Mouse (Mus musculus) limb, embryonic 15.5 days (tissue): ENCODE measurements at regions not wholly inside any gene's neighbourhood (a gene's known extent, or its start where the extent isn't known, plus 50 kb on each side); places are given as distances from the start of the nearest gene placed in this dataset.

Experiments
- ATAC-seq: fragments of 200-750 bp; cut with Nextera tagmentation; 2 replicates; pipeline ENCODE4 v1.8.0; 2017; ENCODE audit warnings: low read depth, moderate TSS enrichment; ENCODE audit not compliant: insufficient number of reproducible peaks, low FRiP score, low TSS enrichment
- H3K27ac ChIP-seq: fragments of 300-500 bp; sonication (generic); 2 replicates; pipeline ENCODE4 v1.5.1; 2015; ENCODE audit warnings: moderate library complexity, mild to moderate bottlenecking, inconsistent platforms
- H3K27me3 ChIP-seq: fragments of 300-500 bp; sonication (generic); 2 replicates; pipeline ENCODE4 v1.6.1; 2015; ENCODE audit warnings: inconsistent platforms
- H3K36me3 ChIP-seq: fragments of 300-500 bp; sonication (generic); 2 replicates; pipeline ENCODE4 v1.6.1; 2015; ENCODE audit warnings: inconsistent platforms
- H3K4me1 ChIP-seq: fragments of 300-500 bp; sonication (generic); 2 replicates; pipeline ENCODE4 v1.6.1; 2015; ENCODE audit warnings: inconsistent platforms
- H3K4me2 ChIP-seq: fragments of 300-500 bp; sonication (generic); 2 replicates; pipeline ENCODE4 v1.6.1; 2015; ENCODE audit warnings: mild to moderate bottlenecking, inconsistent platforms
- H3K4me3 ChIP-seq: fragments of 300-500 bp; sonication (generic); 2 replicates; pipeline ENCODE4 v1.5.1; 2015; ENCODE audit warnings: mild to moderate bottlenecking, inconsistent platforms
- H3K9ac ChIP-seq: fragments of 300-500 bp; sonication (generic); 2 replicates; pipeline ENCODE4 v1.6.1; 2015; ENCODE audit warnings: inconsistent platforms
- H3K9me3 ChIP-seq: fragments of 300-500 bp; sonication (generic); 2 replicates; pipeline ENCODE4 v1.6.1; 2016; ENCODE audit warnings: inconsistent platforms
- WGBS: fragments of 180-500 bp; shearing (Covaris S2); methylation state at CpG from one replicate; pipeline ENCODE4 v1.1.7; 2015; 5-methylcytosine and 5-hydroxymethylcytosine counted together

DNA sequence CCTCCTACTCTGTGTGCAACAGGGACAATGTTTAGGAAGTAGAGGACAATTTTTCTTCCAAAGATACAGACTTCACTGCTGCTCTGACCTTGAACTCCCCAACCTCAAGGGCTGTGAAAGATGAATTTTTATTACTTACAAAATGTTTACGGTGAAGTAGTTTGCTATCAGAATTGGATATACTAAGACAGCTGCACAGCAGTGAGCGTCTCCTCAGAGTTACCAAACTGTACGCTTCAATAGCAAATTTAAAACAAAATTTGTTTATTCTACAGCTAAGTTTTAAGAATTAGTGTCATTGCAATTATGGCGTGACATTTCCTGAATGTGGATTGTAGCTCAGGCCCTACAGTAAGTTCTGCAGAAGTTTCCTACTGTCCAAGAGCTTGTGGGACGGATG lies 270.3 kb upstream of the Nr4a3 start:
- Histone ChIP-seq H3K9ac (no peak overlapping the region), H3K27ac (no peak overlapping the region), H3K4me3 (no peak overlapping the region), H3K4me1 (no peaks in the 10 kb centered on the region), H3K27me3 (no peaks in the 10 kb centered on the region), H3K4me2 (no peak overlapping the region), H3K9me3 (no peaks in the 10 kb centered on the region), H3K36me3 (no peaks in the 10 kb centered on the region)
- 87% methylated on average over 5 of the region's 5 CpGs for WGBS
- no peak for ATAC-seq

- H3K27ac ChIP-seq = no peak overlapping the region
- no peaks in the 10 kb centered on the region for H3K27me3 ChIP-seq
- no peak overlapping the region for H3K4me2 ChIP-seq
- no peaks in the 10 kb centered on the region for H3K9me3 ChIP-seq
- H3K9ac ChIP-seq = no peak overlapping the region
- no peak overlapping the region for H3K4me3 ChIP-seq
- ATAC-seq = no peak
- no peaks in the 10 kb centered on the region for H3K4me1 ChIP-seq
- no peaks in the 10 kb centered on the region for H3K36me3 ChIP-seq
- WGBS = 85% methylated on average over 4 of the region's 4 CpGs
These were observed 263.9 kb upstream of the Nr4a3 start for GRCm38 (mm10) chr4:47781039-47781438.

GRCm38 (mm10) chr4:47796977-47797376 lies 248.0 kb upstream of the Nr4a3 start:
- Histone ChIP-seq H3K4me1 (no peaks in the 10 kb centered on the region), H3K4me2 (no peak overlapping the region), H3K27ac (no peak overlapping the region), H3K4me3 (no peak overlapping the region), H3K9ac (no peak overlapping the region), H3K36me3 (no peaks in the 10 kb centered on the region), H3K9me3 (no peaks in the 10 kb centered on the region), H3K27me3 (no peaks in the 10 kb centered on the region)
- 69% methylated on average over 4 of the region's 4 CpGs for WGBS
- ATAC-seq = no peak

- Histone ChIP-seq H3K27me3 (no peaks in the 10 kb centered on the region), H3K4me2 (no peak overlapping the region), H3K9me3 (no peaks in the 10 kb centered on the region), H3K27ac (no peak overlapping the region), H3K4me1 (no peaks in the 10 kb centered on the region), H3K9ac (no peak overlapping the region), H3K36me3 (no peaks in the 10 kb centered on the region), H3K4me3 (no peak overlapping the region)
- ATAC-seq = no peak
- WGBS = 82% methylated on average over 5 of the region's 5 CpGs
These were observed 245.8 kb upstream of the Nr4a3 start for GRCm38 (mm10) chr4:47799165-47799564.

- WGBS = 61% methylated on average over 3 of the region's 3 CpGs
- H3K9me3 ChIP-seq = no peaks in the 10 kb centered on the region
- no peak overlapping the region for H3K27ac ChIP-seq
- no peak overlapping the region for H3K4me2 ChIP-seq
- no peak overlapping the region for H3K4me3 ChIP-seq
- H3K4me1 ChIP-seq = no peaks in the 10 kb centered on the region
- H3K36me3 ChIP-seq = no peaks in the 10 kb centered on the region
- H3K9ac ChIP-seq = no peak overlapping the region
- ATAC-seq = no peak
- H3K27me3 ChIP-seq = no peaks in the 10 kb centered on the region
These were observed 241.8 kb upstream of the Nr4a3 start for GRCm38 (mm10) chr4:47803111-47803510.

DNA sequence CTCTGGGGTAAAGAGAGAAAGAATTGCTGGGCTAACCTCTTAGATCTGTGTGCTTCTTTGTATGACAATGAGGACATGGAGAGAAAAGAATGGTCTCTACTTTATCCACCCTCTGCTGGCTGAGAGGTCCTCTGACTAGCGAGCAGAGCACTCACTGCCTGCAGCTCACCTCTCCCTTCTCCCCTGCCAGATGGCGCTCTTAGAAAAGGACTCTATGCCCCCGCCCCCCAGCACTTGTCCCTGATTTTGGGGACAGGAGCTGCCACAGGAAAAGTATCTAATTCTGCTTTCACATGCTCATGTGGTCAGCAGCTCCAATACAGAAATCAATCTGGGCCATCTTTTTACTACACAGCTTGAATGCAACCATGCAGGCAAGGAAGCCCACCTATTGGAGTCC lies 237.1 kb upstream of the Nr4a3 start:
- no peaks in the 10 kb centered on the region for H3K36me3 ChIP-seq
- H3K27ac ChIP-seq = no peak overlapping the region
- no peaks in the 10 kb centered on the region for H3K4me1 ChIP-seq
- H3K9me3 ChIP-seq = no peaks in the 10 kb centered on the region
- no peak for ATAC-seq
- no peaks in the 10 kb centered on the region for H3K27me3 ChIP-seq
- no peak overlapping the region for H3K9ac ChIP-seq
- no peak overlapping the region for H3K4me2 ChIP-seq
- 21% methylated on average over 3 of the region's 3 CpGs for WGBS
- H3K4me3 ChIP-seq = no peak overlapping the region

DNA sequence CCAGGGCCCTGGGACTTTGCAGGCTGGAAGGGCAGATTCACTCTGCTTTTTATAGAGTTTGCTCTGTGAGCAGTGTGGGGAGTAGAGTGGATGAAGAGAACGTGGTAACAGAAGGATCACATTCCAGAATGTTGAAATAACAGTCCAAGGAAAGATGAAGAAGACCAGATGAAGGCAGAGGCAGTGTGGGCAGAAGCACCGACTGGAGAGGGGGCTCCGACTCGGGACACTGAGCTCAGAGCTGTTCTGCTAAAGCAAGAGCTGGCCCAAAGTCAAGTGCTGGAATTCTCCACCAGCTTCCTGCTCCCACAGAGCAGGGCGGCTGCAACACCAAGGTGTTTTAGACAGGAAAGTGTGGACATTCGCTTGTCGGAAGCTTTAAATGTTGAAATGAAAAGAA lies 230.9 kb upstream of the Nr4a3 start:
- Histone ChIP-seq H3K4me3 (no peak overlapping the region), H3K4me1 (no peaks in the 10 kb centered on the region), H3K27me3 (no peaks in the 10 kb centered on the region), H3K9ac (no peak overlapping the region), H3K27ac (no peak overlapping the region), H3K9me3 (no peaks in the 10 kb centered on the region), H3K4me2 (no peak overlapping the region), H3K36me3 (no peaks in the 10 kb centered on the region)
- ATAC-seq = no peak
- WGBS = 67% methylated on average over 7 of the region's 7 CpGs

DNA sequence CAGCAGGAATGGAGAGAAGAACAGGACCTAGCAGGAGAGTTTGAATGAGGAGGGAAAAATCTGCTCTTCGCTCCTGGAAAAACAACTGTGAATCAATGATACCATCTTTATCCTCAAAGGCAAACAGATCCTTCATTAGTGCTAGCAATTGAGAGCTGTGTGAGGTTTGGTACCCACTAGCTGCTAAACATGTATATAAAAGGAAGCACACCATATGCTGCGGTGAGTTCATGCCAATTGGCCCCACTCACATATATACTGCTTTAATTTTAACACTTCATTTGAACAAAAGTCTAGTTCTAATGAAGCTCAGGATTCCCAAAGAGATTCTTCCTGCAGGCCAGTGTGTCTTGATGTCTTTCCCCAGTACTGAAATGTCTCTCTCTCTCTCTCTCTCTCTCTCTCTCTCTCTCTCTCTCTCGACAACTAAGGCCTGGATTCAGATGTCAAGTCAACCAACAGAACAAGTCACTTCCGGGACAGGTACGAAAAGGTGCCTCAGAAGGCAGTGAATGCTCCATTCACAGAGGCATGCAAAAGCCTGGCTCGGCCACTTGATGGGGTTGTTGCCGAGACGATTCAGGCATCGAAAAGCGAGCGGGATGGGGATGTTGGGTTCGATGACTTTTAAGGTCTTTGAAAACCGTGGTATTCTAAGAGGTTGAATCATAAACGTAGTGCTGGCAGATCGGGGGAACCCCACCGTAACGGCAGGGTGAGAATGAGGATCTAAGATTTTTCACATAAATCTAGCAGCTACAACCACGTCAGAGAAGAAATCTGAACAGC lies 226.4 kb upstream of the Nr4a3 start:
- no peaks in the 10 kb centered on the region for H3K4me1 ChIP-seq
- no peaks in the 10 kb centered on the region for H3K27me3 ChIP-seq
- no peak for ATAC-seq
- H3K4me3 ChIP-seq = no peak overlapping the region
- H3K27ac ChIP-seq = no peak overlapping the region
- no peak overlapping the region for H3K9ac ChIP-seq
- H3K4me2 ChIP-seq = no peak overlapping the region
- no peaks in the 10 kb centered on the region for H3K9me3 ChIP-seq
- 86% methylated on average over 18 of the region's 18 CpGs for WGBS
- H3K36me3 ChIP-seq = no peaks in the 10 kb centered on the region

DNA sequence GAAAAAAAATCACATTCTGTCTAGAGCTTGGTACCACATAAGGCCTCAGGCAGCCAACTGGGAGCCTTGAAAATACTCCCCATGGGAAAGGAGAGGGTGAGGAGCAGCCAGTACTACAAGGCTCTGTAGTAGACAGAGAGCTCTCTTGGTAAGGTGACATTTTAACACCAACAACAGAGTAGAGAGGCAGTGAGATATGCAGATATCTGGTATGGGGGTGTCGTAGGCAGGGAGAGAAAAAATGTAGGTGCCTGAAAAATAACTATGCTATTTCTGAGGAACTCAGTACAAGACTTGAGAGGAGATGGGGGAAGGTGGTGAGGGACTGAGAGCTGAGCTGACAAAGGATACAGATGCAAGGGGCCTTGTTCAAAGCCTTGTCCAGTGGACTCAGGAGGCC lies 224.4 kb upstream of the Nr4a3 start:
- no peak for ATAC-seq
- Histone ChIP-seq H3K27me3 (no peaks in the 10 kb centered on the region), H3K36me3 (no peaks in the 10 kb centered on the region), H3K4me1 (no peaks in the 10 kb centered on the region), H3K27ac (no peak overlapping the region), H3K9me3 (no peaks in the 10 kb centered on the region), H3K4me2 (no peak overlapping the region), H3K4me3 (no peak overlapping the region), H3K9ac (no peak overlapping the region)
- 83% methylated on average over 1 of the region's 1 CpGs for WGBS

DNA sequence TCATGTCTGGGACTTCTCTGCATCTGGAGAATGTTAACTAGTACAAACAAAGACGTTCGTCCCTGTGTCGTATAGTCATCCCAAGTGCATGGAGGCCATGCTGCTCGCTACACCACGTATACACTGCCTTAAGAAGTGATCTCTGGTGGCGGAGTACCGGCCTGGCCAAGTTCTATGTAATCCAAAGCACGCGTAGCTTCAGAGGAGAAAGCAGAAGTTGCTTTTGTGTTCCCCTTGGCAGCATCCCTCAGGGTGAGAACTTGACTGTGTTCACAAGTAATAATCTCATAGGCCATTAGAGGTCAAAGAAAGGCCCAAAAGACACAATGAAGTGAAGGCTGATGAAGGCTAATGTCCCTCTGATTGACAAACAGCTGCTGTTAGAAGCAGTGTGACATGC lies 221.7 kb upstream of the Nr4a3 start:
- no peak overlapping the region for H3K9ac ChIP-seq
- no peaks in the 10 kb centered on the region for H3K36me3 ChIP-seq
- WGBS = 86% methylated on average over 9 of the region's 9 CpGs
- H3K27ac ChIP-seq = no peak overlapping the region
- H3K4me2 ChIP-seq = no peak overlapping the region
- H3K9me3 ChIP-seq = no peaks in the 10 kb centered on the region
- ATAC-seq = no peak
- no peak overlapping the region for H3K4me3 ChIP-seq
- no peaks in the 10 kb centered on the region for H3K27me3 ChIP-seq
- H3K4me1 ChIP-seq = no peaks in the 10 kb centered on the region

GRCm38 (mm10) chr4:47824083-47824482 lies 220.9 kb upstream of the Nr4a3 start:
- Histone ChIP-seq H3K4me2 (no peak overlapping the region), H3K27me3 (no peaks in the 10 kb centered on the region), H3K4me1 (no peaks in the 10 kb centered on the region), H3K4me3 (no peak overlapping the region), H3K9me3 (no peaks in the 10 kb centered on the region), H3K9ac (no peak overlapping the region), H3K36me3 (no peaks in the 10 kb centered on the region), H3K27ac (no peak overlapping the region)
- WGBS = 84% methylated on average over 15 of the region's 15 CpGs
- ATAC-seq = no peak

GRCm38 (mm10) chr4:47832905-47833304 lies 212.0 kb upstream of the Nr4a3 start:
- H3K36me3 ChIP-seq = no peaks in the 10 kb centered on the region
- no peak overlapping the region for H3K27ac ChIP-seq
- ATAC-seq = no peak
- H3K27me3 ChIP-seq = no peaks in the 10 kb centered on the region
- WGBS = 49% methylated on average over 2 of the region's 2 CpGs
- H3K4me2 ChIP-seq = no peak overlapping the region
- no peaks in the 10 kb centered on the region for H3K9me3 ChIP-seq
- no peak overlapping the region for H3K9ac ChIP-seq
- H3K4me1 ChIP-seq = no peaks in the 10 kb centered on the region
- no peak overlapping the region for H3K4me3 ChIP-seq

GRCm38 (mm10) chr4:47838411-47838810 lies 206.5 kb upstream of the Nr4a3 start:
- Histone ChIP-seq H3K9ac (no peak overlapping the region), H3K4me2 (no peak overlapping the region), H3K4me1 (no peaks in the 10 kb centered on the region), H3K27me3 (no peaks in the 10 kb centered on the region), H3K4me3 (no peak overlapping the region), H3K9me3 (no peaks in the 10 kb centered on the region), H3K27ac (no peak overlapping the region), H3K36me3 (no peaks in the 10 kb centered on the region)
- WGBS = 78% methylated on average over 2 of the region's 2 CpGs
- no peak for ATAC-seq
